Mouse (Mus musculus) midbrain, postnatal 0 days (tissue): ENCODE measurements at regions not wholly inside any gene's neighbourhood (a gene's known extent, or its start where the extent isn't known, plus 50 kb on each side); places are given as distances from the start of the nearest gene placed in this dataset.
A peak's percentile ranks its signal among the peaks of the same experiment; 100 is the strongest.

Source experiments
- ATAC-seq: fragments of 200-750 bp; cut with Nextera tagmentation; 2 replicates; pipeline ENCODE4 v1.8.0; 2017; ENCODE audit warnings: moderate number of reproducible peaks, mild to moderate bottlenecking, moderate TSS enrichment, moderate library complexity; ENCODE audit not compliant: low FRiP score
- DNase-seq: peaks from one replicate; pipeline ENCODE4 v3.0.0-alpha.2; 2015; ENCODE audit warnings: low spot score
- H3K27ac ChIP-seq: fragments of 300-500 bp; sonication (generic); 2 replicates; pipeline ENCODE4 v1.5.1; 2014; ENCODE audit warnings: low read depth, mild to moderate bottlenecking, low read length, mixed read lengths
- H3K27me3 ChIP-seq: fragments of 300-500 bp; sonication (generic); 2 replicates; pipeline ENCODE4 v1.6.1; 2014; ENCODE audit warnings: low read length, control low read depth, mixed read lengths; ENCODE audit not compliant: insufficient read depth
- H3K36me3 ChIP-seq: fragments of 300-500 bp; sonication (generic); 2 replicates; pipeline ENCODE4 v1.6.1; 2014; ENCODE audit warnings: low read length, control low read depth, mixed read lengths; ENCODE audit not compliant: insufficient read depth
- H3K4me1 ChIP-seq: fragments of 300-500 bp; sonication (generic); 2 replicates; pipeline ENCODE4 v1.6.1; 2014; ENCODE audit warnings: mild to moderate bottlenecking, control low read depth, antibody characterized with exemption, low read length, mixed read lengths; ENCODE audit not compliant: insufficient read depth
- H3K4me2 ChIP-seq: fragments of 300-500 bp; sonication (generic); 2 replicates; pipeline ENCODE4 v1.6.1; 2014; ENCODE audit warnings: low read depth, mild to moderate bottlenecking, low read length, mixed read lengths; ENCODE audit not compliant: poor library complexity, severe bottlenecking
- H3K4me3 ChIP-seq: fragments of 300-500 bp; sonication (generic); 2 replicates; pipeline ENCODE4 v1.5.1; 2014; ENCODE audit warnings: low read depth, mild to moderate bottlenecking, low read length, moderate library complexity
- H3K9ac ChIP-seq: fragments of 300-500 bp; sonication (generic); replicated peaks from 2 replicates; pipeline ENCODE4 v1.6.1; 2014; ENCODE audit warnings: mild to moderate bottlenecking, low read length, moderate library complexity, mixed read lengths; ENCODE audit not compliant: poor library complexity, severe bottlenecking
- H3K9me3 ChIP-seq: fragments of 300-500 bp; sonication (generic); 2 replicates; pipeline ENCODE4 v1.6.1; 2016; ENCODE audit warnings: low read length, control low read depth
- CTCF ChIP-seq: IDR thresholded peaks from 2 replicates; pipeline ENCODE4 v1.5.1; 2016; ENCODE audit warnings: antibody characterized with exemption, mild to moderate bottlenecking
- WGBS: fragments of 180-500 bp; shearing (Covaris S2); extraction: QIAGEN DNeasy Blood & Tissue Kit; methylation state at CpG from one replicate; pipeline ENCODE4 v1.1.7; 2014; 5-methylcytosine and 5-hydroxymethylcytosine counted together

- 22% methylated on average over 9 of the region's 9 CpGs for WGBS
- no peak for ATAC-seq
- Histone ChIP-seq H3K4me2 (no peak overlapping the region), H3K27ac (peak overlapping the region; percentile 9; the same call in 1 of the 2 replicates), H3K9me3 (no peaks in the 10 kb centered on the region), H3K27me3 (peaks cover 6% of the 10 kb centered on the region; the same call in 1 of the 2 replicates), H3K4me3 (no peak overlapping the region), H3K9ac (no peak overlapping the region), H3K36me3 (no peaks in the 10 kb centered on the region), H3K4me1 (peaks cover 5% of the 10 kb centered on the region; the same call in 1 of the 2 replicates)
- TF ChIP-seq CTCF: no peak
- no peak for DNase-seq
Measured at GRCm38 (mm10) chr11:71944398-71945097, 92.8 kb downstream of the Aipl1 start.

GRCm38 (mm10) chr11:71943512-71943911 is 93.8 kb downstream of the Aipl1 start:
- ATAC-seq (no peak), DNase-seq (no peak)
- peaks cover 5% of the 10 kb centered on the region; the same call in 1 of the 2 replicates for H3K4me1 ChIP-seq
- H3K36me3 ChIP-seq: no peaks in the 10 kb centered on the region
- no peak for TF ChIP-seq CTCF
- H3K27me3 ChIP-seq: peaks cover 6% of the 10 kb centered on the region; the same call in 1 of the 2 replicates
- WGBS: 34% methylated on average over 3 of the region's 3 CpGs
- no peak overlapping the region for H3K4me2 ChIP-seq
- H3K27ac ChIP-seq: no peak overlapping the region
- no peak overlapping the region for H3K4me3 ChIP-seq
- H3K9me3 ChIP-seq: no peaks in the 10 kb centered on the region
- no peak overlapping the region for H3K9ac ChIP-seq

DNA sequence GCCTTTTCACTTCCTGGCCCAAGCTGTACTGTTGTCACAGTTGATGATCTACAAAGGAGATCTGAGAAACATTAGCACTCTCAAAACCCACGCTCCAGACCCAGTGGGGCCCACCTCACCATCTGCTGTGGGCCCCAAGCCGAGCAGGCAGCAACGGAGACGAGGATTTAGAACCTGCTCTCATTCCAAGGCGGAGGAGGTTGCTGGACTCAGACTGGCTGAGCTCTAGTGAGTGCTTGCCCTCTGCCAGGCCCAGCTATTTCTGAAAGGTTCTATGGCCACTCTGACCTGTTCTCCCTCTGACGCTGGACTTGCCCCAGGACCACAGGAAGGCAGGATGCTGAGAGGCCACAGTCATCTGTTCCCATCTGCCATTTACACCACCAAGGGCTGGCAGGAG is 98.2 kb downstream of the Aipl1 start:
- Histone ChIP-seq H3K9ac (no peak overlapping the region), H3K9me3 (no peaks in the 10 kb centered on the region), H3K4me2 (no peak overlapping the region), H3K4me1 (peaks cover 5% of the 10 kb centered on the region; the same call in 1 of the 2 replicates), H3K27me3 (no peaks in the 10 kb centered on the region), H3K27ac (no peak overlapping the region), H3K4me3 (no peak overlapping the region), H3K36me3 (no peaks in the 10 kb centered on the region)
- 83% methylated on average over 6 of the region's 6 CpGs for WGBS
- ATAC-seq (no peak), DNase-seq (no peak)
- TF ChIP-seq CTCF: no peak

- Histone ChIP-seq H3K9me3 (no peaks in the 10 kb centered on the region), H3K4me3 (no peak overlapping the region), H3K27me3 (no peaks in the 10 kb centered on the region), H3K27ac (no peak overlapping the region), H3K36me3 (no peaks in the 10 kb centered on the region), H3K4me2 (no peak overlapping the region), H3K9ac (no peak overlapping the region), H3K4me1 (no peaks in the 10 kb centered on the region)
- WGBS: 38% methylated on average over 6 of the region's 6 CpGs
- ATAC-seq (no peak), DNase-seq (no peak)
- TF ChIP-seq CTCF: no peak
Measured at GRCm38 (mm10) chr11:71937108-71937507, 100.2 kb downstream of the Aipl1 start.

DNA sequence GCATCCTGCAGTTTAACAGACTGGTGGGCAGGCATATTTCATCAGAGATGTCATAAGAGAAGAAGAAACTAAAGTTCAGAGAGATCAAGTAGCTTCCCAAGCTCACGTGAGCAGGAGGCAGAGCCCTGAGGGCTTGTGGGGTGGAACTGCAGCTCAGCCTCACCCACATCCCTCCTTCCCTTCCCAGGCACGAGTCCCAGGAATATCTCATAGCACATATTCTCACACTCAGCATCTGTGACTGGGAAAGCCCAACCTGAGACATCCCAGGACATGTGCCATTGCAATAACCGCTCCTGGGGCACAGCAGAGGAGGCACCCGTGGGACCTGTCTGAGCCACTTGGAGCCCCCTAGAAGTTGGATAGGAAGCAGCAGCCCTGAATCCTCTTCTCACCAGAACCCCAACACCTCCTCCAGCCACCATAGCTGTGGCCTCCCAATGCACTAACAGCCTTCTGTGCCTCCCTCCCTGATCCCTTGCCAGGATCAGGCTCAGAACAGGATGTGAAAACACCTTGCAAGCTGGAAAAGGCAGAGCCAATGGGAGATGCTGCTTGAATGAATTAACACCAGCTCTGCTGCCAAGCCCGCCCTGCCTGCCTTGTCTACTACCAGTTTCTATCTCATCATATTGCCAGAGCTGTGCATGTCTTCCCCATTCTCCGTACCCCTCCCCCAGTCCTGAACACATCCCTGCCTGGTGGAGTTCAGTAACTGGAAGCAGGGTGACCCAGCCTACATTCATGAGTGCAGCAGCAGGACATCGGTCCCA is 107.4 kb downstream of the Aipl1 start:
- no peak overlapping the region for H3K4me2 ChIP-seq
- no peak overlapping the region for H3K9ac ChIP-seq
- 74% methylated on average over 7 of the region's 7 CpGs for WGBS
- ATAC-seq: no peak
- H3K9me3 ChIP-seq: no peaks in the 10 kb centered on the region
- no peak for TF ChIP-seq CTCF
- H3K36me3 ChIP-seq: no peaks in the 10 kb centered on the region
- H3K4me3 ChIP-seq: no peak overlapping the region
- H3K27me3 ChIP-seq: no peaks in the 10 kb centered on the region
- H3K27ac ChIP-seq: no peak overlapping the region
- no peaks in the 10 kb centered on the region for H3K4me1 ChIP-seq
- no peak for DNase-seq

DNA sequence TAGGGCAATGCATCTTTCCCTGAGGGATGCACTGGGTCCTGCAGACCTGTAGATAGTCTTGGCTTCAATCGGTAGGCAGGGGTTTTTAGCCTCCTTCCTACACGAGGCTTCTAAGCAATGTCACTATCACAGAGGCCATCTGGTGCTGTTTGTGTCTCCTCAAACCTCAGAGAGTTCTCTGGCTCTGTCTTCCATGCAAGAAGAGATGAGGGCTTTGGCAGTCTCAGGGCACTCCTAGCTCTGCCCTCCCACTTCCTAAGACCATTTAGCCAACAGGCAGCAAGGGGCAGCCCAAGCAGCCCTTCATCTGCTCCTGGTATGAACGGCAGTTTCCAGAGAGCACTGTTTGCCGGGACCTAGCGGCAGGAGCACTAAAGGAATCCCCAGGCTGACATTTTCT is 122.6 kb downstream of the Aipl1 start:
- no peak for TF ChIP-seq CTCF
- no peaks in the 10 kb centered on the region for H3K27me3 ChIP-seq
- H3K36me3 ChIP-seq: no peaks in the 10 kb centered on the region
- no peak overlapping the region for H3K9ac ChIP-seq
- WGBS: 59% methylated on average over 5 of the region's 5 CpGs
- no peak overlapping the region for H3K4me2 ChIP-seq
- H3K27ac ChIP-seq: no peak overlapping the region
- H3K4me1 ChIP-seq: no peaks in the 10 kb centered on the region
- H3K4me3 ChIP-seq: no peak overlapping the region
- no peaks in the 10 kb centered on the region for H3K9me3 ChIP-seq
- no peak for ATAC-seq
- DNase-seq: no peak
